Mouse (Mus musculus): ENCODE data around the gene Rab31.

DNA sequence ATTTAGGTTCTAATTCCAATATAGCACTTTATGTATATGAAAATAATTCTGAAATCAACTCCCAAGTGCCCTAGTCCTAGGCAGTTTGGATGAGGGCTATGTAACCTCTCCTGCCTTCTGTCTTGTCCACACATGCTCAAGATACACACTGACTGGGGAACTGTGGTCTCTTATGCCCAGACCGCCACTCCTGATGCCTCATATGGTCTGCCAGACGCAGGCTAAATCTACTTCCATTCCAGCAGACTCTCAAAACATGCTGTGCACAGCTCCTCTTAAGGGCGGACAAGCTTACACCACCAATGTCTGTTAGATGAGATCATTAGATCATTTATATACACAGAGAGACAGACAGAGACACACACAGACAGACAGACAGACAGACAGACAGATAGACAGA, 89.2 kb downstream of the Rab31 start:
- no peak for TF ChIP-seq NRF1 (IDR thresholded peaks at IDR 0.05; ENCODE audit: low read depth, low read length)
- TF ChIP-seq ZC3H11A (IDR thresholded peaks at IDR 0.05; ENCODE audit: low read depth, low read length) = no peak
- TF ChIP-seq PAX5 (IDR thresholded peaks at IDR 0.05; ENCODE audit: low read length) = no peak
- no peak for TF ChIP-seq POLR2A (IDR thresholded peaks at IDR 0.05; ENCODE audit: low read depth, low read length)
- no peak for TF ChIP-seq CTCF (conservative IDR thresholded peaks at IDR 0.05 in 1 of 2, IDR thresholded peaks at IDR 0.05 in 1 of 2; ENCODE audit: low read depth in 2 of 2, low read length in 2 of 2)
- no peak for TF ChIP-seq MYC (IDR thresholded peaks at IDR 0.05; ENCODE audit: low read depth, low read length)
- TF ChIP-seq KAT2A (IDR thresholded peaks at IDR 0.05; ENCODE audit: insufficient replicate concordance, low read length) = no peak
- TF ChIP-seq MAX (IDR thresholded peaks at IDR 0.05; ENCODE audit: low read length) = no peak

Measured in CH12.LX (cell line).